Mouse (Mus musculus) heart, embryonic 11.5 days (tissue): ENCODE measurements around the gene Defb13. TPM values are rescaled to one million over a fixed set of nuclear protein-coding genes. Genes with fewer than 3 reads are reported as not detected.

Experiments
- polyA plus RNA-seq: library from polyadenylated mRNA; unstranded; fragments of >200 nt; fragmentation: Nextera tagmentation; extraction: Ambion mirVana; gene quantifications from 2 replicates; pipeline ENCODE4 v1.2.1, GENCODE M21; 2014

The Defb13 gene
- polyA plus RNA-seq, 1 experiment from 2014 or later: not detected

Other genes starting within 250 kb of the Defb13 start
- not detected in 2 replicates for gene AY761184, start 243.1 kb upstream of the Defb13 start, polyA plus RNA-seq
- not detected in 2 replicates for gene Defa24, start 212.3 kb upstream of the Defb13 start, polyA plus RNA-seq
- gene Defb50, start 123.2 kb upstream of the Defb13 start, polyA plus RNA-seq: not detected in 2 replicates
- not detected in 2 replicates for gene Defb2, start 106.8 kb upstream of the Defb13 start, polyA plus RNA-seq
- not detected in 2 replicates for gene Defb10, start 87.9 kb upstream of the Defb13 start, polyA plus RNA-seq
- gene Defb9, start 61.3 kb upstream of the Defb13 start, polyA plus RNA-seq: not detected in 2 replicates
- not detected in 2 replicates for gene Defb11, start 40.4 kb upstream of the Defb13 start, polyA plus RNA-seq
- gene Defb15, start 14.1 kb upstream of the Defb13 start, polyA plus RNA-seq: not detected in 2 replicates
- not detected in 2 replicates for gene Defb35, start 8.4 kb upstream of the Defb13 start, polyA plus RNA-seq
- not detected in 2 replicates for gene Fam90a1a, start 12.0 kb downstream of the Defb13 start, polyA plus RNA-seq
- not detected in 2 replicates for gene Ccdc70, start 23.0 kb downstream of the Defb13 start, polyA plus RNA-seq
- 2.9 and 3.6 TPM in 2 replicates for gene Atp7b, start 113.5 kb downstream of the Defb13 start, polyA plus RNA-seq
- 27.0 and 31.5 TPM in 2 replicates for gene Alg11, start 114.0 kb downstream of the Defb13 start, polyA plus RNA-seq
- gene Nek5, start 178.3 kb downstream of the Defb13 start, polyA plus RNA-seq: 0.27 TPM in 1 of 2 replicates, not detected in the other
- gene Nek3, start 219.7 kb downstream of the Defb13 start, polyA plus RNA-seq: 5.8 and 7.8 TPM in 2 replicates
- 37.4 and 37.6 TPM in 2 replicates for gene Ckap2, start 239.1 kb downstream of the Defb13 start, polyA plus RNA-seq
- gene Vps36, start 246.0 kb downstream of the Defb13 start, polyA plus RNA-seq: 27.7 and 29.6 TPM in 2 replicates